Mouse (Mus musculus) erythroblast, embryonic 14.5 days (primary cell): ENCODE measurements around the gene Tiam1.

Experiments used
- GATA1 ChIP-seq: IDR thresholded peaks from 2 replicates; pipeline ENCODE4 v1.6.1; 2012; ENCODE audit warnings: low read length, inconsistent platforms, mixed read lengths
- TAL1 ChIP-seq: IDR thresholded peaks from 3 replicates; pipeline ENCODE4 v1.6.1; 2012; ENCODE audit warnings: low read length, inconsistent platforms, mixed read lengths

- TF ChIP-seq GATA1 (no peak), TAL1 (no peak)
These were observed 244.4 kb downstream of the Tiam1 start for GRCm38 (mm10) chr16:89899192-89899591.
